Mouse (Mus musculus) stomach, embryonic 16.5 days (tissue): ENCODE measurements at regions not wholly inside any gene's neighbourhood (a gene's known extent, or its start where the extent isn't known, plus 50 kb on each side); places are given as distances from the start of the nearest gene placed in this dataset.

ENCODE experiments used
- ATAC-seq: fragments of 200-750 bp; cut with Nextera tagmentation; 2 replicates; pipeline ENCODE4 v1.8.0; 2017; ENCODE audit warnings: moderate number of reproducible peaks, moderate TSS enrichment; ENCODE audit not compliant: insufficient read depth, low FRiP score
- H3K27ac ChIP-seq: fragments of 300-500 bp; sonication (generic); 2 replicates; pipeline ENCODE4 v1.5.1; 2014; ENCODE audit warnings: low read length
- H3K27me3 ChIP-seq: fragments of 300-500 bp; sonication (generic); 2 replicates; pipeline ENCODE4 v1.6.1; 2014; ENCODE audit warnings: low read length, control low read depth, mixed read lengths; ENCODE audit not compliant: control insufficient read depth, insufficient read depth
- H3K36me3 ChIP-seq: fragments of 300-500 bp; sonication (generic); 2 replicates; pipeline ENCODE4 v1.6.1; 2014; ENCODE audit warnings: low read length; ENCODE audit not compliant: control insufficient read depth, insufficient read depth
- H3K4me1 ChIP-seq: fragments of 300-500 bp; sonication (generic); 2 replicates; pipeline ENCODE4 v1.6.1; 2014; ENCODE audit warnings: low read length, control low read depth, mixed read lengths; ENCODE audit not compliant: control insufficient read depth, insufficient read depth
- H3K4me2 ChIP-seq: fragments of 300-500 bp; sonication (generic); 2 replicates; pipeline ENCODE4 v1.6.1; 2014; ENCODE audit warnings: low read depth, low read length, mixed read lengths
- H3K4me3 ChIP-seq: fragments of 300-500 bp; sonication (generic); replicated peaks from 2 replicates; pipeline ENCODE4 v1.5.1; 2014; ENCODE audit warnings: mild to moderate bottlenecking, low read length
- H3K9ac ChIP-seq: fragments of 300-500 bp; sonication (generic); 2 replicates; pipeline ENCODE4 v1.6.1; 2014; ENCODE audit warnings: low read length
- H3K9me3 ChIP-seq: fragments of 300-500 bp; sonication (generic); replicated peaks from 2 replicates; pipeline ENCODE4 v1.6.1; 2016; ENCODE audit warnings: low read length, control low read depth; ENCODE audit not compliant: control insufficient read depth
- WGBS: fragments of 180-500 bp; shearing (Covaris S2); extraction: QIAGEN DNeasy Blood & Tissue Kit; methylation state at CpG from one replicate; pipeline ENCODE4 v1.1.7; 2014; 5-methylcytosine and 5-hydroxymethylcytosine counted together

DNA sequence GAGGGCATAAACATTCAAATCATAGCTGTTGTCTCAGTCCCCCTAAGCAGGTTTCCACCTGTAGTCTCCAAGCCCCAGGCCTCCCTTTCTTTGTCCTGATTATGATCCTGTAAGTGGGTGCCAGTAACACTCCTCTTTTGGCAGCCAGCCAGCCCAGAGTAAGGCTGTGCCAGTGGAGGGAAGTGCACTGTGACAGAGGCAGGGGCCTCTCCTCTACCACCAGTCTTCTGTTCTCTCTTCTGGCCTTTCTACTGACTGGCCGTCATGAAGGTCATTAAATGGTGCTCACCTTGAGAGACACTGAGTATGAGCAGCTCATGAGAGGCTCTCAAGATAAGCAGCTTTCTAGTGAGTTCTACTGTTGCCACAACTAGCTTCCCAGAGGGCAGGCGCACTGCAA is 63.5 kb upstream of the Met start:
- peak; percentile 25; the same call in 1 of the 2 replicates for ATAC-seq
- 55% methylated on average over 2 of the region's 2 CpGs for WGBS
- H3K4me3 ChIP-seq: no peak overlapping the region

DNA sequence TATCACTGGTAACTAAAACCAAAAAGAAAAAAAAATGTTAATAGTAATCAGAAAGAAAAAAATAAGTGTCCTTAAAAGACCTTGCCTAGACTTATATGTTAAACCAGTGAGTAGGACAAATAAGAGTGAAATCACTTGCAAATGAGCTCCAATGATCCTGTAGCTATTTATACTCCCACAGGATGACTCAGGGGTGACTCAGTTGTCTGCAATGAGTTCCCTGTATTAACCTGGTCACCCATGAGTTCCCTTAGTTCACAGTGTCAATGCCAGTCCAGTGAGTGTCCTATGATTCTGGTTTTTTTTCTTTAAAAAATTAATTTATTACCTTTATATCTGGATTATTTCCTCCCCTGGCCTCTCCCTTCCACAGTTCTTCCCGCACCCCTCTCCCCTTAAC is 55.5 kb upstream of the Met start:
- H3K27ac ChIP-seq: no peak overlapping the region
- no peaks in the 10 kb centered on the region for H3K9me3 ChIP-seq
- no peak overlapping the region for H3K9ac ChIP-seq
- no peak overlapping the region for H3K4me2 ChIP-seq
- H3K36me3 ChIP-seq: no peaks in the 10 kb centered on the region
- H3K27me3 ChIP-seq: no peaks in the 10 kb centered on the region; the same call in 1 of the 2 replicates
- no peak for ATAC-seq
- no peaks in the 10 kb centered on the region for H3K4me1 ChIP-seq
- H3K4me3 ChIP-seq: no peak overlapping the region
- WGBS: 92% methylated on average over 1 of the region's 1 CpGs

More for the DNA sequence above, 63.5 kb upstream of the Met start:
- no peaks in the 10 kb centered on the region for H3K9me3 ChIP-seq
- no peaks in the 10 kb centered on the region for H3K4me1 ChIP-seq
- no peak overlapping the region for H3K9ac ChIP-seq
- no peaks in the 10 kb centered on the region; the same call in 1 of the 2 replicates for H3K27me3 ChIP-seq
- H3K36me3 ChIP-seq: no peaks in the 10 kb centered on the region
- no peak overlapping the region for H3K4me2 ChIP-seq
- H3K27ac ChIP-seq: no peak overlapping the region

DNA sequence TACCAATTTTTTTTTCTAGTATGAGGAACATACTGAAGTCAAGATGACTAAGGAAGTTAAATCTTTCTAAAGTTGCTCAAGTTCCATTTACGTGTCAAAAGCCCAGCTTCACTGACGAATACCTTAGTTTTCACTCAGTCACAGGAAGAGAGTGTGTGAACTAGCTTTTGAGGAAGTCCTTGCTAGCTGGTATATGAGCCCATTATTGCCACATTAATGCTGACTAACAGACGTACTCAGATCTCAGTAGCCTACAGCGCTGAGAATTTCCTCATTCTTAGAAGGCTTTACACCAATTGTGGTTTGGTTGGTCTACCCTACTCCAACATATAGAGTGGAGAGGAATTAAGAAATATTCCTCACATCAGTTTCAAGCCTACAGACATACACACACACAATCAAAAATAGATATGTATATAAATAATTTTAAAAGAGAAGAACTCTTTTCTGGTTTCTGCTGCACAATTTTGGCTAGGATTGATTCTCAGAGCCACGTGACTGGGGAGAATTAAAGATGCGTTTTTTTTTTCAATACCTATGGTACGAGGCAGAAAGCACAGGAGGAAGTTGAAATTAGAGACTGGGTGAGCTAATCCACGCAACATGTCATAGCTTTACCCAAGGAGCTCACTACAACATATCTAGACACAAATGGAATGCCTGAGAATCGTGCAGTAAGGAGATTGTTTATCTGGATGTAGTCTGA is 53.7 kb upstream of the Met start:
- H3K4me1 ChIP-seq: no peaks in the 10 kb centered on the region
- WGBS: 56% methylated on average over 9 of the region's 9 CpGs
- no peaks in the 10 kb centered on the region; the same call in 1 of the 2 replicates for H3K27me3 ChIP-seq
- H3K27ac ChIP-seq: no peak overlapping the region
- no peaks in the 10 kb centered on the region for H3K9me3 ChIP-seq
- no peak for ATAC-seq
- H3K36me3 ChIP-seq: no peaks in the 10 kb centered on the region
- H3K4me2 ChIP-seq: no peak overlapping the region
- no peak overlapping the region for H3K4me3 ChIP-seq
- H3K9ac ChIP-seq: no peak overlapping the region

DNA sequence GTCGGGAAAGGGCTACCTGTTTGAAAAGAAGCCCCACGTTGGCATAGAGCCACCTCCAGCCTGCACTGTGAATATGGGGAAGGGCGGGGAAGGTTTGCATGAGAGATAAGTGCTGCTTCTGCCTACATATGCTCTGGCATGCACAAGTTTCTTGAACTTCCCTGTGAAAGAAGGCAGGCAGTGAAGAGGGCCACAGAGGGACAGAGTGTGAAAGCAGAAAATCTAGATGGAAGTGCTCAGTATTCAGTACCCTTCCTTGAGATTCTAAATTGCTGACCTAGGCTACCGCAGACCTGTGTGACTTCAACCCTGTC is 53.2 kb upstream of the Met start:
- ATAC-seq: no peak
- Histone ChIP-seq H3K9ac (no peak overlapping the region), H3K4me1 (no peaks in the 10 kb centered on the region), H3K9me3 (no peaks in the 10 kb centered on the region), H3K4me3 (no peak overlapping the region), H3K27me3 (no peaks in the 10 kb centered on the region), H3K27ac (no peak overlapping the region), H3K4me2 (no peak overlapping the region), H3K36me3 (no peaks in the 10 kb centered on the region)
- 48% methylated on average over 4 of the region's 4 CpGs for WGBS
